Mouse (Mus musculus) granulocyte monocyte progenitor cell, adult 5-6 weeks (primary cell): ENCODE data around the gene Dagla. TPM values are rescaled to one million over a fixed set of nuclear protein-coding genes. Genes with fewer than 3 reads are reported as not detected.

Experiments
- ATAC-seq: replicated peaks from 2 replicates; pipeline ENCODE4 v1.8.0; 2016; ENCODE audit warnings: mild to moderate bottlenecking, moderate TSS enrichment, inconsistent platforms; ENCODE audit not compliant: poor library complexity, severe bottlenecking
- total RNA-seq, 2 experiments: library from RNA; stranded (forward) in 1 of 2; stranded (reverse) in 1 of 2; fragments of 200-712, 200-1000 nt in 1 of 2; fragments of >200 nt in 1 of 2; fragmentation: Nextera tagmentation in 1 of 2; gene quantifications; 2 replicates each; pipeline ENCODE4 v1.2.3; 2014 to 2017

Gene Dagla
- total RNA-seq, 2 experiments from 2014 or later, result 0.26 TPM; not detected in 1

DNA sequence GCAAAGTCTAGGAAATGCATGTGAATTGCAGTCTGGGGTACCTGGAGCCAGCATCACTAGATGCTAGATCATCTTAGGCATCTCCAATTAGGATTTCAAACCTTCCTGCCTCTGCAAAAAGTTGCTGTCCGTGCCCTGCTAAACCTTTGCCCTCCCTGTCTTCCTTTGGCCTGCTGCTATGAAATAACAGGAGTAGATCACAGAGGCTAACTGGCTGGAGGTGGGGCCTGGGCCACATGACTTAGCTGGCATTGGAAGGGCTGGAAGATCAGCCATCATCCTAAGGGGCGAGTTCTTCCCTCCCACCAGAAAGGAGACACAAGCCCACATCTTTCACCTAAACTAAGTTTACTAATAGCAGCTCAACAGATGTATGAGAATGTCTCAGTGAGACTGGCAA is 4.3 kb upstream of the Dagla start:
- ATAC-seq, result no peak

DNA sequence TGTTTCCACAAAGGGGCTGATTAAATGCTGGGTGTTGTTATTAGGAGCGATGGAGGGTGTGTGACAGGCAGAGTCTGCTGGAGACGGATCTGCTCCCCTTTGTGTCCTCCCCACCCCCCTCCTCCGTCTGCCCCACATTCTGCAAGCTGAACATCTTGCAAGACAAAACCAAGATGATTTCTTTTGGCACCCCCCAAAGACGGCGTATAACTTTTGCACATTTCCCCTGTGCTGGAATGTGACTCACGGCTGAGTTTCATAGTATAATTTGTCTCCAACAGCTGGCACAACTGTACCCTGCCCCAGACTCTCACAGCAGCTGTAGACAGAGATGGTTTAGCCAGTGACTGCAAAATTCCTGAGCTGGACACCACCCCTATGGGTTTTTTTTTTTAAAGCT is 3.3 kb upstream of the Dagla start:
- ATAC-seq, result no peak

DNA sequence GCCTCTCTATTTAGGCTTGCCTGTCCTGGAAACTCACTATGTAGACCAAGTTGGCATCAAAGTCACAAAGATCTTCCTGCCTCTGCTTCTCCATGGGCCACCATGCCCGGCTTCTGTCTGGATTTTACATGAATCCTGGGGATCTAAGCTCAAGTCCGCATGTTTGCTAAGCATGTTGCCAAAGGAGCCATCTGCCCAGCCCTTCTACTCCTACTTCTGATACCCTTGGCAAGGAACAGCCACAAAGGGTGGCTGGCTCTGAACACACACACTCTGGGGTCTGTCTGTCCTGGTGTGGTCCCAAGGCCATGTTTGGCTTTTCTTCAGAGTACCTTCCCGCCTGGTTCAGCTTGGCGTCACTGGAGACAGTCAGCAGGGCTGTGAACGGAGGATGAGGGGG is 2.7 kb upstream of the Dagla start:
- no peak for ATAC-seq

DNA sequence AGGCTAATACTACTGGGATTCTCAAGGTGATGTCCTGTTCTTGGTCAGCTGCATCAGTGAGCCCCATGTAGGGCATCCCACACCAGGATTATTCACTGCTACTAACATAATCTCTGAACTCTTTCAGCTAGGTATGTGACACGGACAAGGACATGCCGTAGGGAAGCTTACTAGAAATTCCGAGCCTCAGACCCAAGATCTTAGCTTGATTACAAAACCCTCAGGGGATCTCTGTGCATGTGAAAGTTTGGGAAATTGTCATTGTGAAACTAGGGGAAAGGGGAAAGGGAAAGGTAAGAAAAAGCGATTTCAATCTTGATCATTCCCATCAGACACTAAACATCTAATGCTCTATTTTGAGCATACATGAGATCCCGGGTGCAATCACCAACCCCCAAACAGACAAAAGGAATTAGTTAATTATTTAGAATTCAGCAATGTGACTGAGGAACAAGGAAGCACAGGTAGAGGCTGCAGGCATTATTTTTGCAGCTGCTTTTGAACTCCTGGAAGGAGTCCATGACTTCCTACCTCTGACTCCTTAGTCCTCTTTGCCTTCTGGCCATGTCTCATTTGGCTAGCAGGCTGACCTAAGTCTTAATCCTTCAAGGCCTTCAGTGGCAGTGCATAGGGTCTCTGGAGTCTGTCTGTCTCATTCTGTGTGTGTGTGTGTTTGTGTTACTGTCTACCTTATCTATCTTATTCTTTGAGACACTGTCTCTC is 2.0 kb upstream of the Dagla start:
- no peak for ATAC-seq

DNA sequence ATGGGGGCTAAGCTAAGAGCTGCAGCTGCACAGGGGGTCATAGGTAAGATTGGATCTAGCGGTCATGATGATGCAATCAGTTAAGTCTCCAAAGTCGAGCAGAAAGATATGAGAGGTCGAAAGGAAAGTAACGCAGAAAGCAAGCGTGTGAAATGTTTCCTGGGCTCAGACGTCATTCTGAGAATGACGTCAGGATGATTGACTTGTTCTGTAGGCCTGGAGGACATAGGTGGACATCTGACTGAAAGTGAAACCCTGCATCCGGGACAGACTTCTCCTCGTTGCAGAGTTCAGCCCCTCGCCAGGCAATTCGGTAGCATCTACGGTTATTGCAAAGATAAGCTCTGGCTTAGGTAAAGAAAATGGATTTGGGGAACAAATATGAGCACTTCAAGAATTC is 963 bp upstream of the Dagla start:
- peak; percentile 41 for ATAC-seq

DNA sequence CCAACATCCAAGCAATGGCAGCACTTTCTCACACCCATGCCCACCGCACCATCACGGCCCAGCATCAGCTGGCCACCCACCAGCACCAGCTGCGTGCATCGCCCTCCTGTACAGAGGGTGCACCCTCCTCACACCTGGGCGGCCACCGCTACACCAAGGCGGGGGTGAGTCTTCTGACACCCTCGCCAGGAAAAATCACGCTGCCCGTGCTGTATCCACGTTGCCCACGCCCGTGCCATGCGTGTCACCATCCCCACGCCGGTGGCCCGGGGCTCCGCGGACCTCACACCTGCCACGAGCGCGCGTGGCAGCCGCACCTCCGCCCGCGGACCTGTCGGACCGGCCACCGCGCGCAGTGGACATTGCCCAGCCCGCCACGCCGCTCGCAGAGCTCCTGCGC is 282 bp downstream of the Dagla start:
- ATAC-seq, result no peak

DNA sequence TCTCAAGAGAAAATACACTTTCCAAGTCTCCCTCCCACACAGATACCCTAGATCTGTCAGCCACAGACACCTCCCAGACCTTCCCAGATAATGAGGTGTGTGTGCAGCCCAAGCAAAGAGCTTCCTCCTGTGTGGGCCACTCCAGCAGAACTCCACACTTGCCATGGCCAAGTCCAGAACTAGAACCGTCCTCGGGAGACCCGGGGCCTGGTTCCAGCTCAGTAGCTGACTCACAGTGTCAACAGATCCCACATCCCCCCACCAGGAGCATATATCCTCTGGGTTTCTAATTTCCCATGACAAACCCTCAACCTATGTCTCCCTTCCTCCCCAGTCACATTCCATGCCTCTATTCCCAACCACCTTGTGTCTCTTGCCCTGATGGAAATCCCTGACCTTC is 1.8 kb downstream of the Dagla start:
- ATAC-seq, result no peak

DNA sequence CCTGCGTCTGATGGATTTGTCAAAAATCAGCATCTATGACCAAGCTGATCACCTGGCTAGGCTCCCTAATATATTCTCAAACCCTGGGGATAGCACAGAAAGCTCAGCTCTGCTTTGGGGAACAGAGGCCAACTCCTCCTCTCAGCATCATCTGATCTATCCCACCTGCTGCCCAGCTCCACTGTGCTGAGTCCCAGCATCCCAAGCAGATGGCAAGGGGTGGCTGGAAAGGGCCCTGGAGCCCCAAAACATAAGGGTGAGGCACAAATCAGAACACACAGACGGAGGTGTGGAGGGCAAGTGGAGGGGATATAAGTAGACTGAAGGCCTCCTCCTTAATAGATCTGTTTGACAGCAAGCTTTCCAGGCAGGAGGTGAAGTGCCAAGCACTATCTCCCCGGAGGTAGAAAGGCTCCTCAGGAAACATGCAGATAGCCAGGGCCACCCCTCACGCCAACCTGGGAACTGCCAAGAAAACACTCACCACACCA is 2.8 kb downstream of the Dagla start:
- no peak for ATAC-seq

DNA sequence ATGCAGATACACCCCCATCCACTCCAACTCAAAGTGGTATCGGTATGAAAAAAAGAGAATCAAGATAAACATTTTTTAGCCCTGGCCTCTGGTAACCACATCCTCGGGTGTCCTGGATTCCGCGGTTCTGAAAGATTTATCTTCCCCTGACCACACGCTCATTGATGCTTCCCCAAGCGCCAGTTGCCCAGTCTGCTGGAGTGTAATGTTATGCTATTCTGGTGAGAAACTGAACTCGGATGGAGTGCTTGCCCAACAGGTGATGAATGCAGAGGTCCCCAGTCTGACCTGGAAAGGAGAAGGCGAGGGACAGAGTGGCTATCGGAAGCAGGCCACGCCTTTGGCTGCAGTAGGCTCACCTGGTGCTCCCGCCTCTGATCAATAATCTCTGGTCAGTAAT is 3.4 kb downstream of the Dagla start:
- no peak for ATAC-seq

DNA sequence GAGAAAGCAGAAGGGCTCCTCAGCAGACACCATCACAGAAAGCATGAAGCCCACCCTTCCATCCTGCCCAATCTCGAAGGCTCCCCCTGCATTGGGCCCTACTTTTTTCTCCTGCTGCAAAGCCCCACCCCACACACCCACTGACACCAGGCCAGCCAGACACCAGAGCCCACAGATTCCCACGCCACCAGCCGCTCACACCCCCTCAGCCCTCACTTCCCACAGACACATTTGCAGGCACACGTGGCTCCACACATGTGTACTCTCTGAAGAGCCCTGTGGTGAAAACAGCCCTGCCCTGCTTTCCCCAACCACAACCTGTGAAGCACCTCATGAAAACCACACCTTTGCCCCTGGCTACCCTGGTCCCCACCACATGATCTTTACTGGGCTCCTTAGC is 3.9 kb downstream of the Dagla start:
- no peak for ATAC-seq

DNA sequence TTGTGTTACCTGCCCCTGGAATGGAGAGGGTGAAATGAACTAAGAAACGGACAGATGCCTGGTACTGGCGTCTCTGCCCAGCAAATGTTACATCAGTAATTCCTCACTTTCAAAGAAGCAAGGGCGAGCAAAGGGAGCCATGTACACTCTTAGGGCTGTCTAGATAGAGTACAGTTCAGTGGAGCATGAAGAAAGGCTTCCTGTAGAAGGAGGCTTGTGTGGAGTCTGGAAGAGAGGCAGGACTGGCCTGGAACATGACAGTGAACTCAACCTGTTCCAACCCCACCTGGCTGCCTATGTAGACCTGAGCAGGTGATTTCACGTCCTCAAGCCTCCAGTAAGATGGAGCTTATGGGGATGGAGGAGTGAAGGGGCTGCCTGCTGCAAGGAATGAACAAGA is 6.4 kb downstream of the Dagla start:
- no peak for ATAC-seq

DNA sequence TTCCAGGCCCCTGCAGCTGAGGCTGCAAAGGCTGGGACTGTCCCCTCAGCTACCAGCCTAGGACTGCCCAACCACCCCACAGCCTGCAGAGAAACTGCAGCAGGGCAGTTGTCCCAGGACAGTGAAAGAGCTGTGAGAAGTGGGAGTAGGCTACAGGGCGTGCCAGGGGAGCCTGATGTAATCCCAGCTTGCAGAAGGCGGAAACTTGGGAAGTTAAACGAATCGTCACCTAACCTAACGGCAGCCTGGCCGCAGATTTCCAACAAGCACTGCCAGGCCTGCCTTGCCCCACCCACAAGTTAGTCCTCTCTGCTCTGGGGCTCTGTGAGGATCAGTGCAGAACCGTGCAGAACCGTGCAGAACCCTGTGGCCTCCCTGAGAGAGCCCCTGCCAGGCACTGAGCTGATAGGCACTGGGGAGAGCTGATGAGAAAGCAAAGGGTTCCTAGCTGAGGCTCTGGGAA is 7.6 kb downstream of the Dagla start:
- no peak for ATAC-seq

DNA sequence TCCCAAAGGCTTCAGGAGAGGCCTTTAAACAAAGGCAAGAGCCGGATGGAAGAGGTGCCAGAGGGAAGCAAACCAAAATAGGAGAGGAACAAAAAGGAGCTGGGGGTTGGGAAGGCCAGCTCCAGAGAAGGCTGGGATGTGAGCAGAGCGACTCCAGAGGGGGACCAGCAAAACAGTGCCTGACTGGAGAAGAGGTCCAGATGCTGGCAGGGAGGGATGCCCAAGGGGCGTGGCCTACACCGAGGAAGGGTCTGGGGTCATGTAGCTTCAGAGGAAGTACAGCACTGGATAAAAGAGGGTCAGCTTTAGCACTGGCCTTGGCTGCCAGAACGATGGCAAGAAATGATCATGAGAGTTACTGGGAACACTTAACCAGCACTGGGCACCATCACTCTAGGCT is 8.4 kb downstream of the Dagla start:
- no peak for ATAC-seq

DNA sequence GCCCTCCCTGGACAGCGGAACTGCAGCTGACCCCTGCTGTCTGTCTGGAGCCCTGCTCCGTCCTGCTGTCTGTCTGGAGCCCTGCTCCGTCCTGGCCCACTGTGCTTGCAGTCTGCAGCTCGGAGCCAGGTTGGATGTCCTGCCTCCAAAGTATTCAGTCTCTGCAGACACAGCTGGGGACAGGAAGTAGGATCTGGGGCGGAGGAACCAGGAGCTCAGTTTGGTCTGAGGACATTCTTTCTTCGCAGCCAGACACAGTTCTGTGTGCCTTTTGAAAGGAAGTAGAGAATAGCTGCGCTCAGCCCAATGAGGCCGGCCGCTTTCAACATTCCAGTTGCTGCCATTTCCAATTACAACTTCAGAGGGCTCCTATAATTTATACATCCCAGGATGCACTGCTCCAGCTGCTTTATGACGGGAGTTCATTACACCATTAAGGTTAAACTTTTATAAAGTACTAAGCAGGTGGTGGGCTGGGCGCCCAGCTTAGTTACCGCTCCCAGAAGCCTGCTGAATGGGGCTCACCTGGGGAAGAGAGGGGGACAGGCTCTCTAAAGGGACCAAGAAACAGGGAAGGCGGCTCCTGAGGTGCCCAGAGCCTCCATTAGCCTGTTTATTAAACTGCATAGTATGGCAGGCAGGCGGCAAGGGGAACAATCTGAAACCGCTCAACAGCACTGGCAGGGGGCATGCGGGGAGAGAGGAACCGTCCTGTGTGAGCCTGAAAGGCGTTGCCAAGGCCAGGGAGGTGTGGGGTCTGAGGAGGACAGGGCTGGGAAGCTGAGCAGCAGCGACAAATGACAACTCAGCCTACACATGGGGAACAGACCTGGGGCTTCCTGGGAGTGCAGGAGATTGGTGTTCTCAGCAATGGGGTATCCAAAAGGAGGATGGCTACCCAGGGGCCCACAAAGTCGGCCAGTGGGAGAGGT is 9.8 kb downstream of the Dagla start:
- ATAC-seq, result no peak

DNA sequence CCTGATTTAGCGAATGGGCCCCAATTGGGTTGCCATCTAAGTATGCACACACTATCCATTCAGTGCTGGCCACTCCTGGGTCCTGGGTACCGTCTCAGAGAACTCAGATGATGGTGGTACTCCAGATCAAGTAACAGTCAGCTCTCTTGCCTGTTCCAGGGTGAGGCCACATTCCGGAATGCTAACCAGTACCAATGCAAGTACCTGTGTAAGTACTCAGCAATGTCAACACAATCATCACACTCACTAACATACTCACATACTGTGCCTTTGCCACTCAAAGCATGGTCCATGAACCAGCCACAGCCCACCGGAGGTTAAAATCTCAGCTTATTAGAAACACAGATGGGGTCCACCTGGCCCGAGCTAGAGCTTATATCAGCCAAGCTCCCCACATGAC is 10.7 kb downstream of the Dagla start:
- no peak for ATAC-seq

DNA sequence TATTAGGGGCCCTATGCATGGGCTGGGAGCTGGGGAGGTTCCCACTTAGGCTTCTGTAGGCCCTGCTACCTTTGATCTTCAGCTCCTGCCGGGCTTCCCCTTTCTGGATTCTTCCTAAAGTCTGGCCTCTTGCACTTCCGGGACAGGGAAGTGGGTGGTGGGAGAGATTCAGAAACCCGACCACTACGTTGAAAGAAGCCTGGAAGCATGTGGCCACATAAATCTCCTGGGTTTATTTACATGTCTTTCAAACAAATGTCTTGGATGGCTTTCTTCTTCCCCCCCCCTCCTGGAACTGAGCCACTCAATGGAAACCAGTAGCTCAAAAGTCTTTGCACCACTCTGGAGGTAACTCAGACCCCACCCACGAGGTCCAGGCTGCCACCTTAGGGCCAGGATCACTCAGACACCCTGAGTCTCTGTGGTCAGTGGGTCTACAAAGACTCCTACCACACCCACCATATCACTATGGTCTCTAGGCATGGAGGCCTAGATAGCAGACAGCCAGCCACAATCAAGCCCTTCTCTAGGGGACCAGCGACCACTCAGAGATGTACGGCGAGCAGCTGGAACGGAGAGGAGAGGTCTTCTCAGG is 12.7 kb downstream of the Dagla start:
- ATAC-seq, result no peak

DNA sequence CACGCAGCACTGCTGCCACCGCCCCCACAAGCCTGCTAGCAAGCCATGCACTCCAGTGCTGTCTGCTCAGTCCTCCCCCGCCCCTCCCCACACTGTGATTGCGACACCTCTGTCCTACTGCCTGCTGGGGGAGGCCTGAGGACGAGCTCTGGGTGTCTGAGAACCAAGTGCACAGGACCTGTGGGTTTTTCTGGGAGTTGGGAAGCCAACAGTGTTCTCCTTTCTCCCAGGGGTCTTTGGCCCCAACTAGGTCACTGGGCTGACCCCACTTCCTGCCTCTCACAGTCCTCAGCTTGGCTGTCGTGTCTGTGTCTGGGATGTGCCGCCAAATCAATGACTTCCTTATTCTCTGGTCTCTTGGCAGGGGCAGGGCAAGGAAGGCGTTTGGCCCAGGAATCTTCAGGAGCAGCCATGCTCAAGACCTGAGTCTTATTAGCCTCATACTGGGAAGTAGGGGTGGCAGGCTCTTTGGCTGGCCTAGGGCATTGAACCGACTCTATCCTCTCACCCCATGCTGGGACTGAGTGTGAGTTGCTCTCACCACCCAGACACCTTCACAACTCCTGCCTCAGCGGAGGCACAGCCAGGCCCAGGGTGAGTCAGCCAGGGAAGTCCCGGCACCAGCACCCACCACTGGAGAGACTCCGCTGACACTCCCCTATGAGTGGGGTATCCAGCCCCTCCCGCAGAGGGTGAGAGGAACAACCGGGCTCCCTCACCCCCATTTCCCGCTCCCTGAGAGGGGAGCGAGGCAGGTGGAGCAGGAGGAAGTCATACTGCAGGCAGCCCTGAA is 14.3 kb downstream of the Dagla start:
- ATAC-seq, result peak; percentile 82

DNA sequence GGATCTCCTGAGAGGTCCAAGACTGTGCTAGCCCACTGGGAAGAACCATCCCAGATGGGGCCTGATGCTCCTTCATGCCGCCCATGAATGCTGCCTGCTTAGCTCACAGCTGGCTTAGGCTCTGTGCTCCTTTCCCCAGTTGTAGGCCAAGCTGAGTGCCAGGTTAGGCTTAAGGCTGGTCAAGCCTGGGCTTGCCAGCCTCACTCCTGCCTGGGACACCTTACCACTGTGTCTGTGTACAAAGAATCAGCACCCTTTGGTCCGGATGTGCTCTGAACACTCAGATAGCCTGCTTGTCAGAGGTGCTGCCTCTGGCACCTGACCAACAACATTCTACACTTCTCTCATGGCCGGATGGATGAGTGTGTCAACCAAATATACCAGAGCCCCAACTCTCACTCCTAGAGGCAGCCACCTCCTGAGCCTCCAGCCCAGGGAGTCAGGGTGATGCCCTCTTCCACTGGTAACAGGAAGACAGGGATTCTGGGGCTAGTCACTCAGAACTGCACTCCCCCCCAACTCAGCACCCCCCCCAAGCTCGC is 15.0 kb downstream of the Dagla start:
- no peak for ATAC-seq

DNA sequence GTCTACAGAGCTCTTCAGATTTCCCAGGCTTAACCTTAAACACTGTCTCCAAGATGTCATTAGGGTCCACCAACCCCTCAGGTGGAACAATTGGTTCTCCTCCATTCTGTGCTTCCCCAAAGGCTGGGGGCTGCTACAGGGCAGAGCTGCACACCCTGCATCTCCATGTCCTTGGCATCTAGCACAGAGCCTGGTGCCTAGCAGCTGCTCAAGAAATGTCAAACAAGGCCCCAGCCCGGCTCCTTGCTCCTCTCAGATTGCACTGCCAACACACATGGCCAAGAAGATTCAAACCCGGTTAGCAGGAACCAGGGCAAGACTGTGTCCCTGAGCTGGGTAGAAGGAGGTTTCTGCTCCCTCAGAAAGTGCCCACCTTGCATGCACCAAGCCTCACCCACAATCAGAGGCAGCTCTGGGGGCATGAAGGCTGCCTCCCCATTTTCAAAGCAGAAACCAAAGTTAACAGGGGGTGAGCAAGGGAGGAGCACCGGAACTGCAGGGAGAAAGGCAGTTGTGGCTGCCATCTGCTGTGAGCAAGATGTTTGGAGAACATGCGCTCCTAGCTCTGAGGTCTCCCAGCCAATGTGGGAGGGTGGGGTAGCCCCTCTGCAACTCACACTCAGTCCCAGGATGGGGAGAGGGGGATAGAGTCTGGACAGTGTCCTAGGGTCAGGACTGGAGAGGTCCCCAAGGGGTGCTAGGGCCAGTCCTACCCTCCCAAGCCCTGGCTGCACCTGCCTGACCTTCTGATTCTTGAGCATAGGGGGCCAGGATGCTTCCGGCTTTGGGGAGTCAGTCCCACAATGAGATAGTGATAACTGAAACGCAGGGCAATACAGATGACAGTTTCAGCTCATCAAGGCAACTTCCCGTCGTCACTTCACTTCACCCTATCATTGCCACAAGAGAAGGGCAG is 16.3 kb downstream of the Dagla start:
- no peak for ATAC-seq
